Mouse (Mus musculus) limb, embryonic 13.5 days (tissue): ENCODE results near the gene Atp11a. TPM values are rescaled to one million over a fixed set of nuclear protein-coding genes. Genes with fewer than 3 reads are reported as not detected.

Source experiments
- ATAC-seq: fragments of 200-750 bp; cut with Nextera tagmentation; 2 replicates; pipeline ENCODE4 v1.8.0; 2017; ENCODE audit warnings: low read depth, moderate number of reproducible peaks, moderate TSS enrichment; ENCODE audit not compliant: low FRiP score
- H3K27ac ChIP-seq: fragments of 300-500 bp; sonication (generic); 2 replicates; pipeline ENCODE4 v1.5.1; 2015; ENCODE audit warnings: inconsistent platforms, mild to moderate bottlenecking, moderate library complexity
- H3K27me3 ChIP-seq: fragments of 300-500 bp; sonication (generic); 2 replicates; pipeline ENCODE4 v1.6.1; 2015; ENCODE audit warnings: mild to moderate bottlenecking, inconsistent platforms
- H3K36me3 ChIP-seq: fragments of 300-500 bp; sonication (generic); 2 replicates; pipeline ENCODE4 v1.6.1; 2015; ENCODE audit warnings: inconsistent platforms, mild to moderate bottlenecking, moderate library complexity
- H3K4me1 ChIP-seq: fragments of 300-500 bp; sonication (generic); 2 replicates; pipeline ENCODE4 v1.6.1; 2015; ENCODE audit warnings: inconsistent platforms
- H3K4me2 ChIP-seq: fragments of 300-500 bp; sonication (generic); replicated peaks from 2 replicates; pipeline ENCODE4 v1.6.1; 2015; ENCODE audit warnings: inconsistent platforms, mild to moderate bottlenecking, moderate library complexity
- H3K4me3 ChIP-seq: fragments of 300-500 bp; sonication (generic); 2 replicates; pipeline ENCODE4 v1.5.1; 2015; ENCODE audit warnings: moderate library complexity, mild to moderate bottlenecking, inconsistent platforms
- H3K9ac ChIP-seq: fragments of 300-500 bp; sonication (generic); 2 replicates; pipeline ENCODE4 v1.6.1; 2015; ENCODE audit warnings: mild to moderate bottlenecking, inconsistent platforms
- H3K9me3 ChIP-seq: fragments of 300-500 bp; sonication (generic); 2 replicates; pipeline ENCODE4 v1.6.1; 2016; ENCODE audit warnings: inconsistent platforms
- WGBS: fragments of 180-500 bp; shearing (Covaris S2); methylation state at CpG from one replicate; pipeline ENCODE4 v1.1.7; 2015; 5-methylcytosine and 5-hydroxymethylcytosine counted together
- polyA plus RNA-seq: library from polyadenylated mRNA; unstranded; fragments of >200 nt; fragmentation: Nextera tagmentation; extraction: Ambion mirVana; gene quantifications from 2 replicates; pipeline ENCODE4 v1.2.1, GENCODE M21; 2015

Atp11a gene
- polyA plus RNA-seq, 1 experiment from 2014 or later: 15.2 TPM

DNA sequence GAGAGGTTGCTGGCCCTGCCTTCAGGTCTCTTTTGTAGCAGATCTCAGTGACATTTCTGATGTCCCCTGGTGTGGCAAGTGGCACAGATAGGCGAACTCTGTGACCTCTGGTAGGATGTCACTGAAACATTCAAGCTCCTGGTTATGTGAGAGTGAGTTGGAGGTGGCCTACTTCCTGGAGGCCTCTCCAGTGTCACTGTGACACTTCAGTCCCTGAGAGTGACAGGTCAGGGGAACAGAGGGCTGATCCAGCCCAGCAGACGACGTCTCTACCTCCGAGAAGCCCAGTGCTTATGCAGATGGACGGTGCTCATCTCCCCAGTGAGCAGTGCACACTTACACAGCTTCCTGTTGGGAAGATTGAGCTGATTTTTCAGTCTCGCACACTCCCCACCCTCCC, 68.4 kb downstream of the Atp11a start:
- H3K27me3 ChIP-seq: no peaks in the 10 kb centered on the region
- H3K4me3 ChIP-seq: no peak overlapping the region
- 71% methylated on average over 6 of the region's 6 CpGs for WGBS
- peaks cover 96% of the 10 kb centered on the region for H3K36me3 ChIP-seq
- no peak overlapping the region for H3K27ac ChIP-seq
- ATAC-seq: no peak
- no peaks in the 10 kb centered on the region for H3K9me3 ChIP-seq
- no peak overlapping the region for H3K9ac ChIP-seq
- H3K4me2 ChIP-seq: no peak overlapping the region
- no peaks in the 10 kb centered on the region for H3K4me1 ChIP-seq

DNA sequence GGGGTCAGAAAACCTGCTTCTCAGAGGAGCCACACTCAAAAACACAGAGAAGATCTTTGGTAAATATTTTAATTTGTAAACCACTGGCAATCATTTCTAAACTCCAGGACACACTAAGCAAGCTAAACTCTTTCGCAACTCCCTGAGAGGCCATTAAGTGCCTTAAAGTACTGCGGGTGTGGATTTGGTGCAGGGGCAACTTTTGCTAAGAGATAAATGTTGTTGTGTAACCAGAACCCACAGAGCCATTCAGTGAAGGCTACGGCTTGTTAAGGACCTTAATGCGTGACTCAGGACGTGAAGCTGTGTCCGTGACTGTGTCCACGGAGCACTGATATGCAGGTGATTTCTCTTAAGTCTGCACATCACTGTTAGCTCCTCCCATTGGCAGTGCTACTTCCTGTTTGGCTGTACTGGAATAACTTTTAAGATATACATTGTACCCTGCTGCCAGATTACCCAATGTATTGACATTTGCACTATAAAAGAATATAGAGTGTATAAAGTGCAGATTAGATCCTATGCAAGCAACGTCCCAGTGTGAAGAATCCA, 68.9 kb downstream of the Atp11a start:
- WGBS: 87% methylated on average over 8 of the region's 8 CpGs
- H3K4me1 ChIP-seq: no peaks in the 10 kb centered on the region
- H3K9me3 ChIP-seq: no peaks in the 10 kb centered on the region
- H3K36me3 ChIP-seq: peaks cover 98% of the 10 kb centered on the region
- H3K4me2 ChIP-seq: no peak overlapping the region
- H3K27ac ChIP-seq: no peak overlapping the region
- no peak overlapping the region for H3K9ac ChIP-seq
- no peak overlapping the region for H3K4me3 ChIP-seq
- ATAC-seq: no peak
- no peaks in the 10 kb centered on the region for H3K27me3 ChIP-seq

DNA sequence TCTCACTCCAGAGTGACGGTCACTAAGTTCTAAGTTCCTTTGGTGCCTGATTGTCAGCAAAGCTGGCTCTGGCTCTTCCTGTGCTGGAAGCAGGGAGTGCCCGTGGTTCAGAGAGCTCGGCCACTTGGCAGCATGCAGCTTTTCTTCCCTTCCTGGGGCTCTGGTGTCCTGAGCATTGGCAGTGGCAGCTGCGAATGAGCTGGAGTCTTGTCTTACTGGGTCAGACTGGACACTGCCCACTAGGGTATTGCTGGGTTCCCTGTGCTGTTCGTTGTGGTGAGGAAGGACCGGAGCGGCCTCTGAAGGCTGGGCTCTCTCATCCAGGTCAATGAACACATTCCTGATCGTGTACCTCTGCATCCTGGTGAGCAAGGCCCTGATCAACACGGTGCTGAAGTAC, 70.3 kb downstream of the Atp11a start:
- Histone ChIP-seq H3K4me3 (no peak overlapping the region), H3K4me1 (no peaks in the 10 kb centered on the region), H3K4me2 (no peak overlapping the region), H3K9ac (no peak overlapping the region), H3K36me3 (peaks cover 98% of the 10 kb centered on the region), H3K27ac (no peak overlapping the region), H3K9me3 (no peaks in the 10 kb centered on the region), H3K27me3 (no peaks in the 10 kb centered on the region)
- no peak for ATAC-seq
- WGBS: 86% methylated on average over 9 of the region's 9 CpGs

DNA sequence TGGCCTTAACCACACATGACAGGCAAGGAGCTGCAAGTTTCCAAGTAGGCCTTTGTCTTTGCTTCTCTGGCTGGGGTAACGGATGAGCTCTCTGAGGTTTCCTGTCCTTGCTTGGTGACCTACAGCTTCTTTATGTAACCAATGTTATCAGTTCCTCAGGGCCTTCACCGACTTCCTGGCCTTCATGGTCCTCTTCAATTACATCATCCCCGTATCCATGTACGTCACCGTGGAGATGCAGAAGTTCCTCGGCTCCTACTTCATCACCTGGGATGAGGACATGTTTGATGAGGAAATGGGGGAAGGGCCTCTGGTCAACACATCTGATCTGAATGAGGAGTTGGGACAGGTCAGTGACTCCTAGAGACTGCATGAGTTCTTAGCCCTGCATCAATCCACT, 71.5 kb downstream of the Atp11a start:
- Histone ChIP-seq H3K36me3 (peaks cover 98% of the 10 kb centered on the region), H3K9me3 (no peaks in the 10 kb centered on the region), H3K9ac (no peak overlapping the region), H3K4me3 (no peak overlapping the region), H3K27me3 (no peaks in the 10 kb centered on the region), H3K4me2 (no peak overlapping the region), H3K27ac (no peak overlapping the region), H3K4me1 (no peaks in the 10 kb centered on the region)
- ATAC-seq: no peak
- 91% methylated on average over 6 of the region's 6 CpGs for WGBS

DNA sequence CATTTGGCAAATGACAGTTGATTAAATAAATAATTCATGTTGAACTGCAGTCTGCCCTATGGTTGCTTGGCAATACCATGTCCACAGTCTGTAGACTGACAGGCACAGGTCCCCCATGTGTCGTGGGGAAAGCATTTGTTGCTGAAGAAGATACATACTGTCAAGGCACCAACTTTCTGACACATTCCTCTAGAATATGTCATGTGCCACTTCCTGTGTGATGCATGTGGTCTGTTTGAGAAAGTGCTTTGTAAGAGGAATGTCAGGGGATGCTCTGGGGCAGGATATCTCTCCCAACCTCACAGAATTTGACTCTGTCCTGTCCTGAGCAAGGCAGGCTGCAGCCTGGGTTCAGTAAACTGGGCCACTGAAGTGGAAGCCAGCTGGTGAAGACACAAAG, 72.6 kb downstream of the Atp11a start:
- no peak for ATAC-seq
- Histone ChIP-seq H3K4me2 (no peak overlapping the region), H3K4me1 (no peaks in the 10 kb centered on the region), H3K9me3 (no peaks in the 10 kb centered on the region), H3K36me3 (peaks cover 98% of the 10 kb centered on the region), H3K27ac (no peak overlapping the region), H3K4me3 (no peak overlapping the region), H3K9ac (no peak overlapping the region), H3K27me3 (no peaks in the 10 kb centered on the region)
- WGBS: 74% methylated on average over 1 of the region's 1 CpGs

DNA sequence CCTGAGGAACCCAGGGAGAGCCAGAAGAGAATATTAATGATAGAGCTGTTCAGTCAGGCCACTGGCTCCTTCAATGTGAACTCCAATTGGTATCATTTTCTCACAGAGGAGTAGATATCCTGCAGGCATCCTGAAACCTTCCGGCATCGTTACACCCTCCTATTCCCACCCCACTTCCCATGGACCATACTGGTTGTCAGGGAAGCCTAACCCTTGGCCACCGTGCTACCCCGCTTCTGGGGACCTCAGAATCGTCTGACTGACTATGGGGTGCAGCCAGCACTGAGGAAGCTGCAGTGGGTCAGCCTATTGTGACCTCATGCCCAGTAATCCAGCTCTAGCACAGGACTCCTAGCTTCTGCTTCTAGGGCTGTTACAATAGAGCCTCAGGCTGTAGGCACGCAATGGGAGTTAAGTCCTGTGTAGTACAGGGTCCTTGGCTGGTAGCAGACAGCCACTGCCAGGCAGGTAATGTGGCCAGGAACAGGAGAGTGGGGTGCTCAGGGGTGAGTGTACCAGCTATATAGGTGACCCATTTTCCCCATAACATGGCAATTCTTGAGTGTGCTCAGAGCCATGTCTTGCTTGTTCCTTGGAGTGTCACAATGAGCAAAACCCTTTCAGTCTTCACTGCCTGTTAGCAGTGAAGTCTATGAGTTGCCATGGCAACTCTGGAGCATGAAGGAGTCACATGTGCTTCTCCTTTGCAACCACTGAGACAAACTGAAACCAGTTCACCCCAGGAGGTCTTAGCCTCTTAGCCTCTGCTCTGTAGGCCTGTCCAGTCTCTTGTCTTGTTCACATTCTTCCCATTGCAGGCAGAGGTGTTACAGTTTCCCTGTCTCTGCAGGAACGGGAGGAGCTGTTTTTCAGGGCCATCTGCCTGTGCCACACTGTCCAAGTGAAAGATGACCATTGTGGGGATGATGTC, 75.1 kb downstream of the Atp11a start:
- Histone ChIP-seq H3K9ac (no peak overlapping the region), H3K4me3 (no peak overlapping the region), H3K27me3 (no peaks in the 10 kb centered on the region), H3K9me3 (no peaks in the 10 kb centered on the region), H3K27ac (no peak overlapping the region), H3K4me1 (no peaks in the 10 kb centered on the region), H3K36me3 (peaks cover 98% of the 10 kb centered on the region), H3K4me2 (no peak overlapping the region)
- 88% methylated on average over 7 of the region's 7 CpGs for WGBS
- ATAC-seq: no peak

DNA sequence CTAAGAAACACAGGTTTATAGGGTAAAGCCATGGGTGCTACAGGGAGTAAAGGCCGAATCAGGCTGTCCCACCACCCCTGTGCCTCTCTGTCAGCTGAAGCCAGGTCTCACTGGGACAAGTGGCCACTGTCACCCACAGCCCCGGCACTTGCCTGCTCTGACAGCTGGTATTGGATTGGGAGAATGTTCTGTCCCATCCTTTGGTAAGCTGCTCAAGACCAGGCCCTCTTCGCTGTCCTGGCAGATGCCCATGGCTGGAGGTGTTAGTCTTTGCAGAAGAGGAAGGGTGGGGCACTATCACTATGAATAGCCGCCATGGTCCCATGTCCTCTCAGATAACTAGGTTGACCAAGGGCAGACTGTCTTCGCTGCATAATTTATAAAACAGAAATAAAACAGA, 76.8 kb downstream of the Atp11a start:
- H3K27ac ChIP-seq: no peak overlapping the region
- no peaks in the 10 kb centered on the region for H3K4me1 ChIP-seq
- H3K9ac ChIP-seq: no peak overlapping the region
- WGBS: 92% methylated on average over 5 of the region's 5 CpGs
- H3K4me2 ChIP-seq: no peak overlapping the region
- H3K27me3 ChIP-seq: no peaks in the 10 kb centered on the region
- no peak for ATAC-seq
- H3K36me3 ChIP-seq: peaks cover 96% of the 10 kb centered on the region
- no peak overlapping the region for H3K4me3 ChIP-seq
- H3K9me3 ChIP-seq: no peaks in the 10 kb centered on the region

DNA sequence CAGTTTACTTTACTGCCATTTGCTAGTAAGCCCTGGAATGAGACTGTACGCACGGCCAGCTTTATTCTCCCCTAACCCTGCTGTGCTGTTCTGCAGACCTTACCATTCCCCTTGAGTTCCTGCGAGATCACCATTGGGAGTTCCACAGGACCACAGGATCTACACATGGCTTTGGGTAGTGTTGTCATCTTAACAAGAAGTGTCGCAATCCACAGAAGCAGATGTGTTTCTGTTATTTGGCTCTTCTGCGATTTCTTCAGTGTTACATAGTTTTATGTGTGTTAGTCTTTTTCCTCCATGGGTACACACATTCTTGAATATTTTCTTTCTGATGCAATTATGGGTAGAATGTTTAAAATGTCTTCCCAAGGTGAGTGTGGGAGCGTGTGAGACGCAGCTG, 84.0 kb downstream of the Atp11a start:
- Histone ChIP-seq H3K4me3 (no peak overlapping the region), H3K4me1 (no peaks in the 10 kb centered on the region), H3K4me2 (no peak overlapping the region), H3K9me3 (no peaks in the 10 kb centered on the region), H3K27me3 (no peaks in the 10 kb centered on the region), H3K36me3 (peaks cover 95% of the 10 kb centered on the region), H3K27ac (no peak overlapping the region), H3K9ac (no peak overlapping the region)
- WGBS: 81% methylated on average over 7 of the region's 7 CpGs
- ATAC-seq: no peak

DNA sequence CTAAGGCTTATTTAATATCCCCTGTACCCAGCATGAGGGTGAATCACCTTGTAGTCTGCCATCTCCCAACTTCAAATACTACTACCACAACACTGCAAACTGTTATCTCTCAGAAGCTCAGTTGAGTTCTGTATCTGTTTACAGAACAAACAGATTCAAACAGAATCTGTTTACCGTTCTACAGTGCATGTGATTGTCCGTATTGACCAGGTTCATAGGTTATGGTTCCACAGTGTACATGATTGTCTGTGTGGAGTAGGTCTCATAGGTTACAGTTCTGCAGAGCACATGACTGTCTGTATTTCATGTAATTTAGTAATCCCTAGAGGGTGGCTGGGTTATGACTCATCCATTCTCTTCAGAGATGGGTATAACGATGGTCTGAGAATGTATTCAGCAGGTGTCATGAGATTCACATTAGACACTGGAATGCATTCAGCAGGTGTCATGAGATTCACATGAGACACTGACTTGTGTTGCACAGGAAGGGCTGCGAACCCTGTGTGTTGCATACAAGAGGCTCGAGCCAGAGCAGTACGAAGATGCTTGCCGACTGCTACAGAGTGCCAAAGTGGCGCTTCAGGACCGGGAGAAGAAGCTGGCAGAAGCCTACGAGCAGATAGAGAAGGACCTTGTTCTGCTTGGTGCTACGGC, 85.7 kb downstream of the Atp11a start:
- WGBS: 92% methylated on average over 11 of the region's 11 CpGs
- no peak overlapping the region for H3K4me3 ChIP-seq
- H3K36me3 ChIP-seq: peaks cover 92% of the 10 kb centered on the region
- no peak overlapping the region for H3K4me2 ChIP-seq
- no peaks in the 10 kb centered on the region for H3K4me1 ChIP-seq
- H3K27me3 ChIP-seq: no peaks in the 10 kb centered on the region
- no peaks in the 10 kb centered on the region for H3K9me3 ChIP-seq
- no peak for ATAC-seq
- H3K27ac ChIP-seq: no peak overlapping the region
- no peak overlapping the region for H3K9ac ChIP-seq

DNA sequence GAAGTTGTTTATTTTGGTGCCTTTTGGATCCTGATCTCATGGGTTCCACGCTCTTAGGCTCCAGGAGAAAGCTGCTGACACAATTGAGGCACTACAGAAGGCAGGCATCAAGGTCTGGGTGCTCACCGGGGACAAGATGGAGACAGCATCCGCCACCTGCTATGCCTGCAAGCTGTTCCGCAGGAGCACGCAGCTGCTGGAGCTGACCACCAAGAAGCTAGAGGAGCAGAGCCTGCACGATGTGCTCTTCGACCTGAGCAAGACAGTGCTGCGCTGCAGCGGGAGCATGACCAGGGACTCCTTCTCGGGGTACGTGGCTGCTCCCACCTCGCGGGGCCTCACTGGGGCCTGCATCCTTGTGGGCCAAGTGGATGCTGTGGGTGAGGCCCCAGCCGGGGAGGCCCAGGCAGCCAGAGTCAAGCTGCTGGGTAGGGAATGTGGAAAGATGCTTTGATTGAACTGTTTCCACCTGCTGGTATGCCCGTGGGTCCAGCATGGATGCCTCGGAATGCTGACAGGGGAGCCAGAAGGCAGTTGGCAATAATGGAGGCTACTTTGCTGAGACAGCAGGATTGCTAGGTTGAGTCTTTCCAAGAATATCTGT, 87.6 kb downstream of the Atp11a start:
- ATAC-seq: no peak
- 93% methylated on average over 16 of the region's 16 CpGs for WGBS
- Histone ChIP-seq H3K9ac (no peak overlapping the region), H3K27me3 (no peaks in the 10 kb centered on the region), H3K36me3 (peaks cover 94% of the 10 kb centered on the region), H3K4me2 (no peak overlapping the region), H3K9me3 (no peaks in the 10 kb centered on the region), H3K27ac (no peak overlapping the region), H3K4me3 (no peak overlapping the region), H3K4me1 (no peaks in the 10 kb centered on the region)

DNA sequence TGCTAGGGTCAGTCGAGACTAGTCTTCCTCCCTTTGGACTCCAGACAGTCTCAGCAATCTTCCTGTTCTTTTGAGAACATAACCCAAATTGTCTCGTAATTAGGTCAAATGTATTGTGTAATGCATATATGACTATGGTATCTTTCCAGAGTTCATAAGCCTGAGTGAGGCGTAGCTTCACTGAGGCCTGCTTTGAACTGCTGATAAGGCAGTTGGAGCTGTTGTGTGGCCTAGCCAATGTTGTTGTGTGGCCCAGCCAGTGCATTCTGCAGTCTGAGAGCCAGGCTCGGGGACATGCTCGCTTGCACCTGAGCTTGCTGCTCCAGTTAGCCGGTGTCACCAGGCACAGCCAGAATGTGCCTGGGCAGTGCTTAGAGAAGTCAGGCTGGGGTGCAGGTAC, 89.6 kb downstream of the Atp11a start:
- H3K27me3 ChIP-seq: no peaks in the 10 kb centered on the region
- H3K9me3 ChIP-seq: no peaks in the 10 kb centered on the region
- no peak overlapping the region for H3K9ac ChIP-seq
- H3K4me1 ChIP-seq: no peaks in the 10 kb centered on the region
- H3K36me3 ChIP-seq: peaks cover 96% of the 10 kb centered on the region
- H3K4me2 ChIP-seq: no peak overlapping the region
- ATAC-seq: no peak
- H3K27ac ChIP-seq: no peak overlapping the region
- WGBS: 94% methylated on average over 6 of the region's 6 CpGs
- H3K4me3 ChIP-seq: no peak overlapping the region

DNA sequence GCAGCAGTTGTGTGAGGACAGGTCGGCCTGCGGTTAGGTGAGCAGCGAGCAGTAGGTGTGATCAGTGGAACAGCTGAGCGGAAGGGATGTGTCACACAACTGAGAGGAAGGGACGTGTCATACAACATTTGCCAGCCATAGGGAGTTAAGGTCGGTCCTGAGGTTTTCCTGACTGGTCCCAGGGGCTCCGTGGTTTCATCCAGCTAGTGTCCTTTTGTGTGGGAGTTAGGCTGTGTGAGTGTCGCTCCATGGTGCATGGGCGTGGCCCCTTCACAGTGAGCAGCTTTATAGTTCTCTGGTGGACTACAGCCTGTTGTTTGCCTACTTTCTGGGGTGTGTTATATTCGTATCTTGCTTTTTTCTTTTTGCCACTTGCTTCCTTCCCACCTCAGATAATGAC, 94.4 kb downstream of the Atp11a start:
- no peak for ATAC-seq
- H3K9ac ChIP-seq: no peak overlapping the region
- peaks cover 70% of the 10 kb centered on the region for H3K36me3 ChIP-seq
- H3K27ac ChIP-seq: no peak overlapping the region
- 88% methylated on average over 10 of the region's 10 CpGs for WGBS
- no peaks in the 10 kb centered on the region for H3K27me3 ChIP-seq
- no peak overlapping the region for H3K4me3 ChIP-seq
- no peak overlapping the region for H3K4me2 ChIP-seq
- no peaks in the 10 kb centered on the region for H3K9me3 ChIP-seq
- H3K4me1 ChIP-seq: no peaks in the 10 kb centered on the region
